Mouse (Mus musculus) midbrain, embryonic 12.5 days (tissue): ENCODE data around the gene Rnf26. TPM values are rescaled to one million over a fixed set of nuclear protein-coding genes. Genes with fewer than 3 reads are reported as not detected.
A peak's percentile ranks its signal among the peaks of the same experiment; 100 is the strongest.
"Not testable (repeated sequence)": the region's sequence is repeated elsewhere in the genome, so short reads cannot be mapped to it uniquely, and the experiment has no call there.

ENCODE experiments used
- ATAC-seq: fragments of 200-750 bp; cut with Nextera tagmentation; 2 replicates; pipeline ENCODE4 v1.8.0; 2017; ENCODE audit warnings: low read depth, moderate TSS enrichment, moderate library complexity; ENCODE audit not compliant: low FRiP score
- H3K27ac ChIP-seq: fragments of 300-500 bp; sonication (generic); replicated peaks from 2 replicates; pipeline ENCODE4 v1.5.1; 2016; ENCODE audit warnings: mild to moderate bottlenecking
- H3K27me3 ChIP-seq: fragments of 300-500 bp; sonication (generic); 2 replicates; pipeline ENCODE4 v1.6.1; 2016; ENCODE audit warnings: mild to moderate bottlenecking
- H3K36me3 ChIP-seq: fragments of 300-500 bp; sonication (generic); 2 replicates; pipeline ENCODE4 v1.6.1; 2016
- H3K4me1 ChIP-seq: fragments of 300-500 bp; sonication (generic); 2 replicates; pipeline ENCODE4 v1.6.1; 2016
- H3K4me2 ChIP-seq: fragments of 300-500 bp; sonication (generic); replicated peaks from 2 replicates; pipeline ENCODE4 v1.6.1; 2016; ENCODE audit warnings: mild to moderate bottlenecking, moderate library complexity
- H3K4me3 ChIP-seq: fragments of 300-500 bp; sonication (generic); 2 replicates; pipeline ENCODE4 v1.5.1; 2016; ENCODE audit warnings: mild to moderate bottlenecking
- H3K9ac ChIP-seq: fragments of 300-500 bp; sonication (generic); replicated peaks from 2 replicates; pipeline ENCODE4 v1.6.1; 2016; ENCODE audit warnings: mild to moderate bottlenecking, moderate library complexity
- H3K9me3 ChIP-seq: fragments of 300-500 bp; sonication (generic); 2 replicates; pipeline ENCODE4 v1.6.1; 2016; ENCODE audit warnings: mild to moderate bottlenecking
- WGBS: fragments of 180-500 bp; shearing (Covaris S2); methylation state at CpG from one replicate; pipeline ENCODE4 v1.1.7; 2016; 5-methylcytosine and 5-hydroxymethylcytosine counted together
- polyA plus RNA-seq: library from polyadenylated mRNA; unstranded; fragments of >200 nt; fragmentation: Nextera tagmentation; extraction: Ambion mirVana; gene quantifications from 2 replicates; pipeline ENCODE4 v1.2.1, GENCODE M21; 2016

The Rnf26 gene
- polyA plus RNA-seq, 1 experiment from 2014 or later = 64.2 TPM

- Histone ChIP-seq H3K9ac (no peak overlapping the region), H3K27me3 (peaks cover 8% of the 10 kb centered on the region), H3K4me3 (no peak overlapping the region), H3K36me3 (no peaks in the 10 kb centered on the region), H3K9me3 (no peaks in the 10 kb centered on the region), H3K27ac (no peak overlapping the region), H3K4me1 (peaks cover 4% of the 10 kb centered on the region), H3K4me2 (no peak overlapping the region)
- WGBS = 73% methylated on average over 6 of the region's 6 CpGs
- ATAC-seq = no peak
These were observed 11.0 kb upstream of the Rnf26 start for GRCm38 (mm10) chr9:44124317-44124716.

GRCm38 (mm10) chr9:44119948-44120465 lies 6.7 kb upstream of the Rnf26 start:
- Histone ChIP-seq H3K4me3 (no peak overlapping the region), H3K36me3 (no peaks in the 10 kb centered on the region), H3K27ac (no peak overlapping the region), H3K9me3 (no peaks in the 10 kb centered on the region), H3K4me2 (no peak overlapping the region), H3K27me3 (no peaks in the 10 kb centered on the region), H3K9ac (no peak overlapping the region), H3K4me1 (no peaks in the 10 kb centered on the region)
- ATAC-seq = no peak
- WGBS = 88% methylated on average over 8 of the region's 8 CpGs

GRCm38 (mm10) chr9:44119011-44119410 lies 5.7 kb upstream of the Rnf26 start:
- Histone ChIP-seq H3K36me3 (no peaks in the 10 kb centered on the region), H3K27me3 (no peaks in the 10 kb centered on the region), H3K4me3 (no peak overlapping the region), H3K4me1 (no peaks in the 10 kb centered on the region; the same call in 1 of the 2 replicates), H3K4me2 (no peak overlapping the region), H3K9me3 (no peaks in the 10 kb centered on the region), H3K27ac (no peak overlapping the region), H3K9ac (no peak overlapping the region)
- no peak for ATAC-seq
- WGBS = 50% methylated on average over 5 of the region's 5 CpGs

GRCm38 (mm10) chr9:44116182-44116581 lies 2.9 kb upstream of the Rnf26 start:
- H3K9me3 ChIP-seq = no peaks in the 10 kb centered on the region
- H3K4me2 ChIP-seq = no peak overlapping the region
- H3K36me3 ChIP-seq = no peaks in the 10 kb centered on the region
- H3K27ac ChIP-seq = no peak overlapping the region
- 86% methylated on average over 4 of the region's 4 CpGs for WGBS
- no peak overlapping the region for H3K4me3 ChIP-seq
- ATAC-seq = no peak
- H3K27me3 ChIP-seq = no peaks in the 10 kb centered on the region
- H3K4me1 ChIP-seq = peaks cover 7% of the 10 kb centered on the region
- no peak overlapping the region for H3K9ac ChIP-seq

GRCm38 (mm10) chr9:44115599-44115998 lies 2.3 kb upstream of the Rnf26 start:
- H3K9me3 ChIP-seq = no peaks in the 10 kb centered on the region
- 95% methylated on average over 9 of the region's 9 CpGs for WGBS
- H3K4me1 ChIP-seq = peaks cover 8% of the 10 kb centered on the region
- H3K27ac ChIP-seq = no peak overlapping the region
- no peak overlapping the region for H3K4me3 ChIP-seq
- no peaks in the 10 kb centered on the region for H3K36me3 ChIP-seq
- no peak overlapping the region for H3K9ac ChIP-seq
- ATAC-seq = no peak
- H3K27me3 ChIP-seq = no peaks in the 10 kb centered on the region
- H3K4me2 ChIP-seq = no peak overlapping the region

GRCm38 (mm10) chr9:44114453-44114852 lies 1.1 kb upstream of the Rnf26 start:
- H3K4me2 ChIP-seq = no peak overlapping the region
- no peak overlapping the region for H3K4me3 ChIP-seq
- peaks cover 20% of the 10 kb centered on the region for H3K4me1 ChIP-seq
- no peak overlapping the region for H3K27ac ChIP-seq
- H3K36me3 ChIP-seq = no peaks in the 10 kb centered on the region
- no peaks in the 10 kb centered on the region for H3K27me3 ChIP-seq
- no peak overlapping the region for H3K9ac ChIP-seq
- H3K9me3 ChIP-seq = no peaks in the 10 kb centered on the region
- ATAC-seq = no peak
- 93% methylated on average over 2 of the region's 2 CpGs for WGBS

- ATAC-seq, H3K9ac ChIP-seq, H3K9me3 ChIP-seq, H3K27ac ChIP-seq, H3K36me3 ChIP-seq, H3K27me3 ChIP-seq: not testable (repeated sequence)
- peak overlapping the region; percentile 13; the same call in 1 of the 2 replicates for H3K4me3 ChIP-seq
- peak overlapping the region; percentile 60 for H3K4me2 ChIP-seq
- peaks cover 45% of the 10 kb centered on the region for H3K4me1 ChIP-seq
- 63% methylated on average over 10 of the region's 12 CpGs for WGBS
These were observed 1.4 kb downstream of the Rnf26 start for GRCm38 (mm10) chr9:44111909-44112308.

GRCm38 (mm10) chr9:44109360-44110095 lies 3.8 kb downstream of the Rnf26 start:
- Histone ChIP-seq H3K4me1 (peaks cover 51% of the 10 kb centered on the region), H3K9me3 (no peaks in the 10 kb centered on the region), H3K36me3 (peaks cover 11% of the 10 kb centered on the region; the same call in 1 of the 2 replicates), H3K4me2 (peak overlapping the region; percentile 32), H3K27me3 (no peaks in the 10 kb centered on the region), H3K4me3 (0 out of 2 replicates have a peak overlapping the region, but pooled peaks have one; percentile 12), H3K9ac (peak overlapping the region; percentile 25; the same call in 1 of the 2 replicates), H3K27ac (no peak overlapping the region)
- ATAC-seq = no peak
- 38% methylated on average over 9 of the region's 9 CpGs for WGBS

- peak overlapping the region; percentile 21 for H3K4me3 ChIP-seq
- H3K4me1 ChIP-seq = peaks cover 51% of the 10 kb centered on the region
- H3K9me3 ChIP-seq = no peaks in the 10 kb centered on the region
- no peak for ATAC-seq
- no peaks in the 10 kb centered on the region for H3K27me3 ChIP-seq
- WGBS = 81% methylated on average over 31 of the region's 31 CpGs
- H3K27ac ChIP-seq = no peak overlapping the region
- H3K9ac ChIP-seq = peak overlapping the region; percentile 25; the same call in 1 of the 2 replicates
- peak overlapping the region; percentile 46 for H3K4me2 ChIP-seq
- peaks cover 11% of the 10 kb centered on the region; the same call in 1 of the 2 replicates for H3K36me3 ChIP-seq
These were observed 4.9 kb downstream of the Rnf26 start for GRCm38 (mm10) chr9:44108269-44109055.

- Histone ChIP-seq H3K27me3 (no peaks in the 10 kb centered on the region), H3K9me3 (no peaks in the 10 kb centered on the region), H3K9ac (peak overlapping the region; percentile 50), H3K36me3 (peaks cover 11% of the 10 kb centered on the region; the same call in 1 of the 2 replicates), H3K4me3 (peak overlapping the region; percentile 21), H3K27ac (peak overlapping the region; percentile 60), H3K4me2 (peak overlapping the region; percentile 46), H3K4me1 (peaks cover 51% of the 10 kb centered on the region)
- WGBS = 27% methylated on average over 25 of the region's 25 CpGs
- ATAC-seq = 0 out of 2 replicates have a peak, but pooled peaks have one; percentile 24
These were observed 5.6 kb downstream of the Rnf26 start for GRCm38 (mm10) chr9:44107557-44108179.

GRCm38 (mm10) chr9:44107110-44107509 lies 6.2 kb downstream of the Rnf26 start, which contains the start of gene C1qtnf5:
Gene C1qtnf5 (plus strand): TSS chr9:44107245.
- Histone ChIP-seq H3K9ac (peak within 1 kb of the TSS; percentile 50), H3K36me3 (peaks cover 11% of the 10 kb centered on the region; the same call in 1 of the 2 replicates), H3K4me1 (peaks cover 50% of the 10 kb centered on the region), H3K27me3 (no peaks in the 10 kb centered on the region), H3K4me2 (peak within 1 kb of the TSS; percentile 46), H3K4me3 (peak within 1 kb of the TSS; percentile 21), H3K9me3 (no peaks in the 10 kb centered on the region), H3K27ac (peak within 1 kb of the TSS; percentile 60)
- WGBS = 22% methylated on average over 8 of the region's 8 CpGs
- 0 out of 2 replicates have a peak, but pooled peaks have one; percentile 11 for ATAC-seq
